Mouse (Mus musculus) liver, adult 2 months (tissue): ENCODE measurements at regions not wholly inside any gene's neighbourhood (a gene's known extent, or its start where the extent isn't known, plus 50 kb on each side); places are given as distances from the start of the nearest gene placed in this dataset.

ENCODE experiments used
- CTCF ChIP-seq: fragments of 200-500 bp; IDR thresholded peaks from 2 replicates; pipeline ENCODE4 v1.5.1; 2011; ENCODE audit warnings: low read depth, low read length, control low read depth
- POLR2A ChIP-seq: fragments of 200-500 bp; IDR thresholded peaks from 2 replicates; pipeline ENCODE4 v1.6.1; 2011; ENCODE audit warnings: low read length, control low read depth; ENCODE audit not compliant: insufficient read depth; ENCODE audit errors: extremely low read depth

GRCm38 (mm10) chr17:48680331-48680730 is 225.6 kb downstream of the Unc5cl start:
- no peak for TF ChIP-seq CTCF
- no peak for TF ChIP-seq POLR2A
